Mouse (Mus musculus) embryonic facial prominence, embryonic 13.5 days (tissue): Measurements from ENCODE around the gene Elovl2. TPM values are rescaled to one million over a fixed set of nuclear protein-coding genes. Genes with fewer than 3 reads are reported as not detected.
"Not testable (repeated sequence)": the region's sequence is repeated elsewhere in the genome, so short reads cannot be mapped to it uniquely, and the experiment has no call there.

Experiments used
- ATAC-seq: fragments of 200-750 bp; cut with Nextera tagmentation; 2 replicates; pipeline ENCODE4 v1.8.0; 2017; ENCODE audit warnings: low read depth; ENCODE audit not compliant: insufficient number of reproducible peaks, insufficient read depth, low FRiP score, low TSS enrichment
- H3K27ac ChIP-seq: fragments of 300-500 bp; sonication (generic); 2 replicates; pipeline ENCODE4 v1.5.1; 2015; ENCODE audit warnings: moderate library complexity, mild to moderate bottlenecking, inconsistent platforms
- H3K27me3 ChIP-seq: fragments of 300-500 bp; sonication (generic); 2 replicates; pipeline ENCODE4 v1.6.1; 2015; ENCODE audit warnings: mild to moderate bottlenecking, inconsistent platforms
- H3K36me3 ChIP-seq: fragments of 300-500 bp; sonication (generic); 2 replicates; pipeline ENCODE4 v1.6.1; 2015; ENCODE audit warnings: mild to moderate bottlenecking, inconsistent platforms
- H3K4me1 ChIP-seq: fragments of 300-500 bp; sonication (generic); 2 replicates; pipeline ENCODE4 v1.6.1; 2015; ENCODE audit warnings: inconsistent platforms
- H3K4me2 ChIP-seq: fragments of 300-500 bp; sonication (generic); 2 replicates; pipeline ENCODE4 v1.6.1; 2015; ENCODE audit warnings: moderate library complexity, mild to moderate bottlenecking, inconsistent platforms
- H3K4me3 ChIP-seq: fragments of 300-500 bp; sonication (generic); 2 replicates; pipeline ENCODE4 v1.5.1; 2015; ENCODE audit warnings: mild to moderate bottlenecking, inconsistent platforms
- H3K9ac ChIP-seq: fragments of 300-500 bp; sonication (generic); 2 replicates; pipeline ENCODE4 v1.6.1; 2015; ENCODE audit warnings: mild to moderate bottlenecking, inconsistent platforms
- H3K9me3 ChIP-seq: fragments of 300-500 bp; sonication (generic); 2 replicates; pipeline ENCODE4 v1.6.1; 2016; ENCODE audit warnings: inconsistent platforms
- WGBS: fragments of 180-500 bp; shearing (Covaris S2); methylation state at CpG from one replicate; pipeline ENCODE4 v1.1.7; 2015; ENCODE audit warnings: mixed read lengths; 5-methylcytosine and 5-hydroxymethylcytosine counted together
- polyA plus RNA-seq: library from polyadenylated mRNA; unstranded; fragments of >200 nt; fragmentation: Nextera tagmentation; extraction: Ambion mirVana; gene quantifications from 2 replicates; pipeline ENCODE4 v1.2.1, GENCODE M21; 2015

Gene Elovl2
- polyA plus RNA-seq: 8.3 and 9.0 TPM in 2 replicates

- H3K4me2 ChIP-seq: peak within 1 kb of the TSS; percentile 65
- H3K9ac ChIP-seq: peak within 1 kb of the TSS; percentile 72
- 1% methylated on average over 49 of the region's 77 CpGs for WGBS
- H3K36me3 ChIP-seq: no peaks in the 10 kb centered on the region
- no peak within 1 kb of the TSS; the same call in 1 of the 2 replicates for H3K27ac ChIP-seq
- H3K4me1 ChIP-seq: no peaks in the 10 kb centered on the region
- peaks cover 7% of the 10 kb centered on the region; the same call in 1 of the 2 replicates for H3K9me3 ChIP-seq
- H3K27me3 ChIP-seq: no peaks in the 10 kb centered on the region
- ATAC-seq: peak; percentile 85
- H3K4me3 ChIP-seq: peak within 1 kb of the TSS; percentile 63
Measured at GRCm38 (mm10) chr13:41220304-41220834, at the start of gene Elovl2. Elovl2 (minus strand) TSS chr13:41220405.

- peaks cover 3% of the 10 kb centered on the region; the same call in 1 of the 2 replicates for H3K4me1 ChIP-seq
- H3K27ac ChIP-seq: no peak overlapping the region
- no peaks in the 10 kb centered on the region for H3K9me3 ChIP-seq
- no peaks in the 10 kb centered on the region for H3K36me3 ChIP-seq
- WGBS: 45% methylated on average over 7 of the region's 7 CpGs
- no peak overlapping the region for H3K9ac ChIP-seq
- H3K4me2 ChIP-seq: no peak overlapping the region
- no peak for ATAC-seq
- no peak overlapping the region for H3K4me3 ChIP-seq
- no peaks in the 10 kb centered on the region for H3K27me3 ChIP-seq
Measured at GRCm38 (mm10) chr13:41267827-41268408, 47.7 kb upstream of the Elovl2 start.

DNA sequence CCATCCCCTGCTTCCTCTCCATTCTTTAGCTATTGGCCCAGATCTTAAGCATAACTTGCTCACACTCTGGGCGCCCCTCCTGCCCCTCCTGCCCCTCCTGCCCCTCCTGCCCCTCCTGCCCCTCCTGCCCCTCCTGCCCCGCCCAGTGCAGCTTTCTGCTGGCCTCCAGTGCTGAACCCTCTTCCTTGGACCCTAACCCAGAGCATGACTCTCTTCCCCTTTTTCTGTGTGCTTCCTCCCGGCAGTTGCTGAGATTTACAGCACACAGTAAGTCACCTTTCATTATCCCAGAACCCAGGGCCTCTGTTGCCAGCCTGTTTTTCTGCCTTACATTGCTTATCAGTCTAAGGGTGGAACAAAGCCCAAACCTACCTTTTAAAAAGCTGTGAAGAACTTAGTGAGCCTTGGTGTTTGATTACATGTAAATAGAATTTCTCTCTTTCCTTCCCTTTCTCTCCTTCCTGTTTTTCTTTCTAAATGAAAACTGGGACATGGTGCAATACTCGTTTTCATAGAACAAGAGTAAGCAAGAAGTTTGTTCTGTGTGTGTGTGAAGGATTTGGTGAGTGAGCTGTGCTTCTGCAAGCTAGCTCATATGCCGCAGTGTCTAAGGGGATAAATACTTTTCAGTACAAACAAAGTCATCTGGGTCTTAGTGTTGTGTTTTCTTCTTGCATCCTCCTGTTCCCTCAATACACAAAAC lies 43.2 kb upstream of the Elovl2 start:
- ATAC-seq: no peak

DNA sequence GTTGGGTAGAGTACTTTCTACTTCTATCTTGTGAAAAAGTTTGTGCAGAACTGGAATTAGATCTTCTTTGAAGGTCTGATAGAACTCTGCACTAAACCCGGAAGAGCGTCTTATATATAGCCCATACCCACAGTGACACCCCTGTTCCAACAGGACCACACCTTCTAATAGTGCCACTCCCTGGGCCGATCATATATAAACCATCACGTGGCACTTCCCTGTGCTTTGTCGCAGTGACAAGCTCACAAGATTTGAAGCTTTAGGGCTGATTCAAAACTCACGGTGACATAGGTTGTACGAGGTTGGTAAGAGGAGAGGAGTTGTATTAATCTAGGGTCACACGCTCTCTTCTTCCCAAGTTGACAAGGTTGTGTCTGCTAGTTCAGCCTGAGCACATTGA lies 41.4 kb upstream of the Elovl2 start:
- WGBS: 96% methylated on average over 8 of the region's 8 CpGs

More for the DNA sequence above, 43.2 kb upstream of the Elovl2 start:
- peaks cover 3% of the 10 kb centered on the region; the same call in 1 of the 2 replicates for H3K4me1 ChIP-seq
- H3K4me2 ChIP-seq: no peak overlapping the region
- no peak overlapping the region for H3K9ac ChIP-seq
- H3K36me3 ChIP-seq: no peaks in the 10 kb centered on the region
- no peak overlapping the region for H3K4me3 ChIP-seq
- no peaks in the 10 kb centered on the region for H3K27me3 ChIP-seq
- no peaks in the 10 kb centered on the region for H3K9me3 ChIP-seq
- H3K27ac ChIP-seq: no peak overlapping the region
- WGBS: 78% methylated on average over 5 of the region's 5 CpGs

DNA sequence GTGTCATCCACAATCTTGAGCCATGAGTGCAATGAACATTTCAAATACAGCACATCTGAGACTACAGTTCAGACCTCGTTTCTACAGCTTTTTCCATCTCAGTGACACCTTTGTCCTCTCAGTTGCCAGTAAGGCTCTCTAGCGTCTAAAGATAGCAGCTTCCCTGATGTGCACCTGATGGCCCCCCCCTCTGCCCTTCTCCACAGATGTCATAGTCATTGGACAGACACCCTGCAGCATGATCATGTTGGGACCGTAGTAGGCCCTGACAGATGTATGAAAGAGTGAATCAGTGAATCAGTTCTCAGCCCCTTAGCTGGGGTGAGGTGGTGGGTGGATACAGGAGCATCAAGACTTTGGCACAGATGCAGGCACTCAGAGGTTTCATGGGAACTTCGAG lies 37.6 kb upstream of the Elovl2 start:
- Histone ChIP-seq H3K9ac (no peak overlapping the region), H3K27ac (no peak overlapping the region), H3K36me3 (no peaks in the 10 kb centered on the region), H3K4me2 (no peak overlapping the region), H3K4me3 (no peak overlapping the region), H3K4me1 (no peaks in the 10 kb centered on the region), H3K27me3 (no peaks in the 10 kb centered on the region), H3K9me3 (no peaks in the 10 kb centered on the region)
- WGBS: 82% methylated on average over 4 of the region's 4 CpGs
- ATAC-seq: no peak

More for the DNA sequence above, 41.4 kb upstream of the Elovl2 start:
- H3K4me3 ChIP-seq, H3K4me1 ChIP-seq, H3K27ac ChIP-seq, ATAC-seq, H3K36me3 ChIP-seq, H3K4me2 ChIP-seq, H3K9ac ChIP-seq, H3K27me3 ChIP-seq, H3K9me3 ChIP-seq: not testable (repeated sequence)

GRCm38 (mm10) chr13:41256962-41257361 lies 36.8 kb upstream of the Elovl2 start:
- ATAC-seq: no peak
- H3K9me3 ChIP-seq: no peaks in the 10 kb centered on the region
- WGBS: 90% methylated on average over 3 of the region's 3 CpGs
- no peak overlapping the region for H3K27ac ChIP-seq
- peaks cover under 1% of the 10 kb centered on the region; the same call in 1 of the 2 replicates for H3K4me1 ChIP-seq
- H3K4me2 ChIP-seq: no peak overlapping the region
- H3K36me3 ChIP-seq: no peaks in the 10 kb centered on the region
- no peak overlapping the region for H3K9ac ChIP-seq
- no peaks in the 10 kb centered on the region for H3K27me3 ChIP-seq
- H3K4me3 ChIP-seq: no peak overlapping the region

- no peak for ATAC-seq
- Histone ChIP-seq H3K4me3 (no peak overlapping the region), H3K27ac (no peak overlapping the region), H3K9ac (no peak overlapping the region), H3K4me1 (peaks cover 6% of the 10 kb centered on the region), H3K9me3 (no peaks in the 10 kb centered on the region), H3K36me3 (no peaks in the 10 kb centered on the region), H3K27me3 (no peaks in the 10 kb centered on the region), H3K4me2 (no peak overlapping the region)
- 83% methylated on average over 5 of the region's 5 CpGs for WGBS
Measured at GRCm38 (mm10) chr13:41256126-41256525, 35.9 kb upstream of the Elovl2 start.

DNA sequence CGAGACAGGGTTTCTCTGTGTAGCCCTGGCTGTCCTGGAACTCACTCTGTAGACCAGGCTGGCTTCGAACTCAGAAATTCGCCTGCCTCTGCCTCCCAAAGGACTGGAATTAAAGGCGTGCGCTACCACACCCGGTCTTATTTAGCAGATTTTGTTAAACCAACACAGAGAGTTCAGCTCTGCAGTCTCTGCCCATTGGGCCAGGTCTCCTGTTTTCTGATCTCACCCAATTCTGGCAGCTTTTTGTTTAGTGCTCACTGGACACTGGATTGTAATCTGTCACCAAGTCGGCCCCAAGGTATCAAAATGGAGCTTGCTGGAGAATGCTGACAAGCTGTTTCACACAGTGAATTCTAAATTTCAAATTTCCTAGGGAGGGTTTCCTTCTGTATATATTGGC lies 32.5 kb upstream of the Elovl2 start:
- Histone ChIP-seq H3K4me3 (no peak overlapping the region), H3K36me3 (no peaks in the 10 kb centered on the region), H3K27ac (no peak overlapping the region), H3K27me3 (no peaks in the 10 kb centered on the region), H3K4me1 (peaks cover 11% of the 10 kb centered on the region), H3K4me2 (no peak overlapping the region), H3K9ac (no peak overlapping the region), H3K9me3 (no peaks in the 10 kb centered on the region)
- ATAC-seq: no peak
- WGBS: 93% methylated on average over 7 of the region's 7 CpGs

DNA sequence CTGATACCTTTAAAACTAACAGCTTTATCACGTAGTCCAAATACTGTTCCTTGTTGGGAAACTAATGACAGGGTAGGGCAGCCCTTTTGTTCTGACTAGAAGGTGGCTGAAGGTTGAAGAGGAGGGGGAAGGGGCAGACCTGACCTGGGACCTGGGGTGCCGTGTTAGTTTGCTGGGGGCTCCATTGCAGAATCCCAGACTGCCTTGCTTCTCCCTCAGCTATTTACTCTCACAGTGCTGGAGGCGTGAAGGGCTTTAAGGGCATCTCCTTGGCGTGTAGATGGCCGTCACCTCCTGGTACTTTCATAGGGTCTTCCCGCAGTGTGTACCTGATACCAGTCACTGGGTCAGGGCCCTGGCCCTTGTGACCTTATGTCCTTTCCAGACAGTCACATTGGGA lies 31.9 kb upstream of the Elovl2 start:
- Histone ChIP-seq H3K9ac (no peak overlapping the region), H3K27ac (no peak overlapping the region), H3K4me2 (no peak overlapping the region), H3K36me3 (no peaks in the 10 kb centered on the region), H3K9me3 (no peaks in the 10 kb centered on the region), H3K4me1 (peaks cover 11% of the 10 kb centered on the region), H3K27me3 (no peaks in the 10 kb centered on the region), H3K4me3 (no peak overlapping the region)
- ATAC-seq: no peak
- 72% methylated on average over 6 of the region's 6 CpGs for WGBS

DNA sequence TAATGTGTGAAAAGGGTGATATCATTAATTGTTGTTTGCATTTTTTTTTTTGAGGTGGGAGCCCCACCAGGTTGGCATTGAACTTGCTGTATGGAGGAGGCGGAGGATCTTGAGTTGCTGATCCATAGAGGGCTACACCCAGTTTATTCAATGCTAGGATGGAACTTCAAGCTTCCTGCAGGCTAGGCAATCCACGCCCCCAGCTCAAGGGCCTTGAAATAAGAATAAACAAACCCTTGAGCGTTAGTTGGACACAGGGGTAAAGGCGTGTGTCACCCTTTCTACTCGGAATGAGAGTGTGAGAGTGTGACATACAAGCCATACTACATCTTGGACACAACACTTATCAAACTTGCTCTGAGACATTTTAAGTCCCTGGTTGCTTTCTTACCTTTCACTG lies 31.5 kb upstream of the Elovl2 start:
- Histone ChIP-seq H3K9me3 (no peaks in the 10 kb centered on the region), H3K36me3 (no peaks in the 10 kb centered on the region), H3K9ac (no peak overlapping the region), H3K4me3 (no peak overlapping the region), H3K4me1 (peaks cover 11% of the 10 kb centered on the region), H3K4me2 (no peak overlapping the region), H3K27me3 (no peaks in the 10 kb centered on the region), H3K27ac (no peak overlapping the region)
- ATAC-seq: no peak
- WGBS: 75% methylated on average over 5 of the region's 5 CpGs

DNA sequence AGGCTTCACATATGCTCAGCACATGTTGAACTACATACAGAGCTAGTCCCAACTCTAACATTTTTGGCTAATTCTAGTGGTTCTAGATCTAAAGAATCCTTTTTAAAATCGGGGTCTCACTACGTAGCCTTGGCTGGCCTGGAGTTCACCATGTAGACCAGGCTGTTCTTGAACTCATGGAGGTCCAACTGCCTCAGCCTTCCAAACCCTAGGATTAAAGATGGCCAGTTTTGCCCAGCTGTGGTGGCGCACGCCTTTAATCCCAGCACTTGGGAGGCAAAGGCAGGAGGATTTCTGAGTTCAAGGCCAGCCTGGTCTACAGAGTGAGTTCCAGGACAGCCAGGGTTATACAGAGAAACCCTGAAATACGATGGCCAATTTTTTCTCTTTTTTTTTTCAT lies 31.0 kb upstream of the Elovl2 start:
- H3K36me3 ChIP-seq: not testable (repeated sequence)
- 79% methylated on average over 5 of the region's 5 CpGs for WGBS
- H3K4me2 ChIP-seq: peak overlapping the region; percentile 72; the same call in 1 of the 2 replicates

More for the DNA sequence above, 31.0 kb upstream of the Elovl2 start:
- H3K27ac ChIP-seq, H3K9ac ChIP-seq, ATAC-seq, H3K9me3 ChIP-seq, H3K27me3 ChIP-seq: not testable (repeated sequence)
- peaks cover 11% of the 10 kb centered on the region for H3K4me1 ChIP-seq
- 0 out of 2 replicates have a peak overlapping the region, but pooled peaks have one; percentile 80 for H3K4me3 ChIP-seq
